Mouse (Mus musculus) cerebral cortex, adult 2 months (tissue): ENCODE measurements around the gene Tmtc2.

Experiments
- WGBS: fragments of 180-500 bp; shearing (Covaris S2); methylation state at CpG from one replicate; pipeline ENCODE4 v1.1.7; 2018; 5-methylcytosine and 5-hydroxymethylcytosine counted together

Tmtc2 gene

DNA sequence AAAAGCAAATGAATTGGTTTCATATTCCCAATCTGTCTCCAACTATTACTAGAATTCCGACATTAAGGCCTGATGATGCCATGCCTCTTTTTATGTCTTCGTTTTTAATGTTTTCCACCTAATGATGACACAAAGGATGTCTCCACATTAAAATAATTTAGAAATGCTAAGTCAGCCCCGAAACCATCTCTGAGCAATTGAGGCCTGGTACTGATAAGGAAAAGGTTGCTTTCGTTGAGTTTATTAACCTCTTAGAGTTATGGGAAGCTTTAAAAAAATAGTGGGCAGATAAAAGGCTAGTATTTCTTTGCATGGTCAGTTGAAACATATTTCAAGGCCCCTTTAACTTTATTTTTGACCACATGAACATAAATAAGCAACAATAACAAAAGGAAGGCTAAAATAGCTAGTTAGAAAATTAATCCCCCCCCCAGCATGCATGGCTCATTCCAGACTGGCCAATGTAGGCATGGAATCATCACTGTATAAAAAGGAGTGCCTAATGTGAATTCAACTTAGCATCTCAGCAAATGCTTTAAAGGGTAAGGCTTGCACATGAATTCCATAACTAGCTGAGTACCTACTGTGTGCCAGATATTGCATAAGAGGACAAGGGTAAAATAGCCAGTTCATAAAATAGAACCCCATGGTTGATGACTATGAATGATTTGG, 168.3 kb downstream of the Tmtc2 start:
- 97% methylated on average over 4 of the region's 4 CpGs for WGBS

- 74% methylated on average over 3 of the region's 3 CpGs for WGBS
These were observed 170.3 kb downstream of the Tmtc2 start for GRCm38 (mm10) chr10:105403931-105404330.

GRCm38 (mm10) chr10:105402481-105402779, 171.8 kb downstream of the Tmtc2 start:
- WGBS, result 43% methylated on average over 5 of the region's 5 CpGs

GRCm38 (mm10) chr10:105401754-105402480, 172.3 kb downstream of the Tmtc2 start:
- 51% methylated on average over 11 of the region's 11 CpGs for WGBS

- WGBS, result 54% methylated on average over 5 of the region's 5 CpGs
These were observed 174.9 kb downstream of the Tmtc2 start for GRCm38 (mm10) chr10:105399316-105399715.

DNA sequence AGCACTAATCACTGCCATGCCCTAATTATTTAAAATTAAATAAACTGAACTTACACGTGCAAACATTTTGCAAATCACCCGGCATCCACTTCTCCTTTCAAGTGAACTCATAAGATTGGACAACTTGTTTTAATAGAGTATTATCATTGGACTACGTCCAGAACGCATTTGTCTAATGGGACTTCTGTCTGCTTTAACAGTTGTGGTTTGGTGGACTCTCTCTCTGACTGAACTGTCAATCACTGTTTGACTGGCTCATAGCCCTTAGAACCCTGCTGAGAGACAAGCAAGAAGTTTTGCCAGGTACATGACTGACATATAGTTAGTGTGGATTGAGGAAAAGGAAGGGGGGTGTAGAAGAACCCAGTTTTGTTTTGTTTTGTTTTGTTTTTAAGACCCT, 190.2 kb downstream of the Tmtc2 start:
- 54% methylated on average over 4 of the region's 4 CpGs for WGBS

- WGBS, result 56% methylated on average over 1 of the region's 1 CpGs
These were observed 192.5 kb downstream of the Tmtc2 start for GRCm38 (mm10) chr10:105381705-105382104.

GRCm38 (mm10) chr10:105381202-105381601, 193.0 kb downstream of the Tmtc2 start:
- WGBS, result 80% methylated on average over 5 of the region's 5 CpGs

DNA sequence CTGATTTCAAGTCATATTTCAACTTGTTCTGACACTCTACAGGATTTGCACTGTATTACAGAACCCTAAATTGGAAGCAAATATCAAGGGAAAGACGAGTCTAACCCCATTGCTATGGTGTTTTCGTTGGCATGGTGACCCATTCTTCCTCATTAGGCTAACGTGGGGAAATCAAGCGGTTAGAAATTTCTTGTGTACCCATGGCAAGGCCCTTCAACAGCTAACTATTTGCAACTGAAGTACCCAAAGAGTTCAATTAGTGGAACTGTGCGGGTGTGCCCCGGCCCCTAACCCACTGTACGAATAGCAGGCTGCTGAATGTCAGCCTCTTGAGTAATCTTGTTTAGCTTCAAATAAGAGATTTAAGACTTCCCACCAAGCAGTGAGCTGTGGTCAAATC, 193.7 kb downstream of the Tmtc2 start:
- WGBS, result 62% methylated on average over 7 of the region's 7 CpGs

- 73% methylated on average over 2 of the region's 2 CpGs for WGBS
These were observed 196.5 kb downstream of the Tmtc2 start for GRCm38 (mm10) chr10:105377711-105378110.

DNA sequence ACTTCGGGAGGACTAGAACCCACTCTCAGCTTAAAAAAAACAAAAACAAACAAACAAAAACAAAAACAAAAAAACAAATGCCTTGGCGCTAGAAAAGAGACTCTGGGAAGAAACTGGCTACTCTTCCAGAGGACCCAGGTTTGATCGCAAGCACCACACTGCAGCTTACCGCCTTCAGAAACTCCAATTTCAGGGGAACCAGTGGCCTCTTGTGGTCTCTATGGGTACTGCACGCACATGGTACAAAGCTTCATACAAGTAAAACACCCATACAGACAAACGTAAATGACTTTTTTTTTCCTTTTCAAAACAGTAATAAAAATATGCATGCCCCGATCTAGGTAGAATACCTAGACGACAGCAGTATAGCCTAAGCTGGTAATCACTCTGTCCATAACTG, 201.0 kb downstream of the Tmtc2 start:
- WGBS, result 96% methylated on average over 8 of the region's 8 CpGs

DNA sequence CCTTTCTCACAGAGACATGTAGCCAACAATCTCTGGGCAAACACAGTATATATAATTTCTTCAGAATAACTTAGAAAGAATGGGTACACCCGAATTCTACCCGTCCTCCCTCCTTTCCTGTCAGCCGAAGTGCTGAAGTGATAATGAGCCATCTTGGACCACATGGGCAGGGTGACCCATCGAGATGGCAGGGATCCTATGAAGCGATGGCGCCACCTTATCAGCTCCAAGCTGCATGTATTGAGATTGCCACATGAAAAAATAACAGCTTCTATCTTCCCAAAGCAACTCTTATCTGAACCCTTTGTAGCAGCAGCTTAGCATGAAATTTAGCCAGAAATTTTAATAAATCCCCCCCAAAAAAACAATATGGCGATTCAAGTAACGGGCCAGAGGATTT, 206.0 kb downstream of the Tmtc2 start:
- 89% methylated on average over 8 of the region's 8 CpGs for WGBS

GRCm38 (mm10) chr10:105364480-105364879, 209.8 kb downstream of the Tmtc2 start:
- WGBS, result 75% methylated on average over 3 of the region's 3 CpGs

DNA sequence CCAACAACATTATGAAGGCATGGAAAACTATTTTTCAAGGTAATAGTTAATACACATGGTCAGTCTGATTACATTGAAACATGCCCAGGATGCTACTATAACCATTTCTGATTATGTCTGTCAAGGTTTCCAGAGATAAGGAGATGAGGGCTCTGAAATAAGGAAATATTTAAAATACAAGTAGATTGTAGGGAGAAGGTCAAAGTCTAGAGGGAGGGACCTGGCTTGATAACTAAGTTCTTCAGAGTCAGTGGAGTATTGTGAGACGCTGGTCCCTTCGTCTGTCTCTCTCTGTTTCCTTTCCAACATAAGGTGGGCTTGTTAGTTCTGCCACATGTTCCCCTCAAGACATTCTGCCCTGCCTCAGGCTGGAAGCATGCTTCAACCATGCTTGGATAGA, 223.9 kb downstream of the Tmtc2 start:
- 97% methylated on average over 2 of the region's 2 CpGs for WGBS

GRCm38 (mm10) chr10:105345920-105346319, 228.3 kb downstream of the Tmtc2 start:
- WGBS, result 99% methylated on average over 3 of the region's 3 CpGs

DNA sequence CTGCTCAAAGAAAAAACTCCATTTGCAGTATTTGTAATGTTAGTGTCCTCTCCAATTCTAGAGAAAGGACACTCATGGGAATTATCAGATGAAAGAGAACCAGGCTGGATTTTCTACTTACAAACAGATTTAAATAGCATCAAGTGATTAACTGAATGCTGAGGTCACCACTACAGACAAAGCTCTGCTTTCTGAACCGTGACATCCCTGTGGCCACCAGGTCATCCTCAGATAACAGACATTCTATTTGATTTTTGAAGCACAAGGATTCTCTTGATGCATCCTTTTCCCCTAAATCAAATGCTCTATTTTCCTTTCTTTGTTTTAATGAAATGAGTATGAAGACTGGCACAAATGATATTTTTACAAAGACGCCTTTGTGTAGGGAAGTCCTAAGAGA, 241.4 kb downstream of the Tmtc2 start:
- 86% methylated on average over 2 of the region's 2 CpGs for WGBS

DNA sequence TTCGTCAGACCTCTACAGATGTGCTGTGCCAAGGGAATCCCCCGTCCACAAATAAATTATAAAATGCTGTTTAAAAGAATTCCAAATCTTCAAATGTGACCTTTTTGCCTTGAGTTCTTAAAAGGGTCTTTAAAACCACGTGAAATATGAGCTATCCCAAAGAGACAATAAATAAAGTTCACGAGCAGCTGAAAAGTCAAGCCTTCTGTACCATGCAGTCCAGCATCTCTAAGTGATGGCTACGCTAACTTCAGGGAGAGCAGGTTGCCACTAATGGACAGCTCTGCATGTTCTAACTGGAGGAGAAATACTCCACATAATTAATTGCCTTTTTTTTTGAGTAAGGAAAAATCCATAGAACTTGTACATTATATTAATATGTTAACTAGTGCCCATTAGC, 243.9 kb downstream of the Tmtc2 start:
- WGBS, result 86% methylated on average over 5 of the region's 5 CpGs

DNA sequence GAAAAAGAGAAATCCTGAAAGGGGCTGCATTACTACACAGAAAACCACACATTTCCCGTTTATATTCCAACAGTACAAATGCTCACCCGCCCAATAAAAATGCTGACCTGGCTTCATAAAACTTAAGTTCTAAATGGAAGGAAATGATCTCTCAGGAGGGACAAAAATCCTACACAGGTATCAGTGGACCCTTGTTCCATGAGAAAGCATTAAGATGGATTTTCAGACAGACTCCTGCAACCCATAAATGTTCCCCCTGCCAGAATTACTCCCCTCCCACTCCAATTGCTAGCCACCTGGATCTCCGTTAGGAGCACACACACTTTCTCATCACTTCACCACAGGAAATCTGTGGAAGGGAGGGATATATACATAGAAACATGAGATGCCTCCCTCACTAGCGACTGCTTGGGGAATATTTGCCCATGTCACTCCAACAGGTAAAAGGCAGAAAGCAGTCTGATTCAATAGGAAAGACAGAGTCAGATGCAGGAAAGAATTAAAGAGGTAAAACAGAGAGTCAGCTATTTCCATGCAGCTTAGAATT, 250.5 kb downstream of the Tmtc2 start:
- 72% methylated on average over 4 of the region's 4 CpGs for WGBS

DNA sequence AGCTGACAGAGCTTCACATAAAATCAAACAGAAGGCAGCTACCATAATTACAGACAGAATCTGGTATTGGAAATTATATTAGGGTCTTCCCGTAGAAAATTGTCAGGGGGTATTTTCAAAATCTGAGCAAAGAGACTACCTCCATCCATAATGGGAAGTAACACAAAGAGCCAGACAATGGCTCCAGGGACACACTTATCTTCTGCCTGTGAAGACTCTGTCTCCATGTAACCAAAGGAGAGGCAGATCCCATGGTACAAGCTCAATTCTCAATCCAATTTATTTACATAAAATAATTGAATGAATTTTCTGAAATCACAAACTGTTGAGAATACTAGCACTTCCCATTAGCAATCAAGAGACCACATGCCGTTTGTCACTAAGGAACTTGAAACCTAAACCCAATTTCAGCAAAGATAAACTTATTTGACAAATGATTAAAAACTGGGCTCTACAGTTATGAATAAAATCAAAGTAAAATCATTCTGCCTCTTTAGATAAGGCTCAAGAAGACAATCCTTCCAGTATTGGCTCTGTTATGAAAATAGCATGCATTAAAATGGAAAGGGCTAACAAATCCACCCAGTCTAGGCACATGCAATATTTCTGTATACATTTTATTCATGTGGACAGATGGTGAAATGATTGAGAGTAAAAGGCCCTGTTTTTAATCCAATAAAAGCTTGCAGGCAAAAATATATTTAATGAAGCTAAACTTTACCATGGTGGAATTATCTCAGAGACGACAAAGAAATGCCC, 254.8 kb downstream of the Tmtc2 start:
- 76% methylated on average over 3 of the region's 3 CpGs for WGBS

DNA sequence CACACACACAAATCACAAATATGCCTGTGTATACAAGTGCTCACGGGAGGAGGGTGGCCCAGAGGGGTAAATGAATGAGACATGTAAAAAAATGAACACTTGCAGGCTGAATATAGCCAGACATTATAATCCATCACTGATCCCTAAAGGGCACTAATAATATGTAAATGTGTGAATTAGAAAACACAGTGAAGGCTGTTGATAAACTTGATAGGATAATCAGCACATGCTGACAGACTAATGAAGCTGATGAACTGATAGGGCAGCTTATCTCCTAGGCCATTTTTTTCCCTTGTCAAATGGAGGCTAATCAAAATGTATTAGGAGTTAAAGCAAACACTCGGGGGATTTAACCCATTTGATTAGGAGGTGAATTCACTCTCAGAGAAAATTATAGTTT, 255.4 kb downstream of the Tmtc2 start:
- 78% methylated on average over 2 of the region's 2 CpGs for WGBS

DNA sequence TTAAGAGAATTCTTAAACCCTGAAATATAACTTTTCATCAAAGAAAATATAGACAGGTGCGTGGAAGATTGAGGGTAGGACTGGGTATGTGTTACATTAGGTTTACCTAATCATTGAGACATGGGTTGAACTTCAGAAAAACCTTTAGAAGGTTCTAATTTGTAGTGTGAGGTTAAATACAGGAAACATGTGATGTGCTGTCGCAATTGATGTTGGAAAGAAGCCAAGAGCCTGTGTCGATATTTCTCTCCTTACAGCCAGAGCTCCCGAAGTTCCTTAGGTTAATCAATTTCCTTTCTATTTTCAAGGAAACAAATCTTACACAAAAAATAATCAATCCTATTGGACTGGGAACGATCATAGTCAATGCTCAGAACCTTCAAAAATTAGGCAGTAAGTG, 261.3 kb downstream of the Tmtc2 start:
- WGBS, result 77% methylated on average over 5 of the region's 5 CpGs

DNA sequence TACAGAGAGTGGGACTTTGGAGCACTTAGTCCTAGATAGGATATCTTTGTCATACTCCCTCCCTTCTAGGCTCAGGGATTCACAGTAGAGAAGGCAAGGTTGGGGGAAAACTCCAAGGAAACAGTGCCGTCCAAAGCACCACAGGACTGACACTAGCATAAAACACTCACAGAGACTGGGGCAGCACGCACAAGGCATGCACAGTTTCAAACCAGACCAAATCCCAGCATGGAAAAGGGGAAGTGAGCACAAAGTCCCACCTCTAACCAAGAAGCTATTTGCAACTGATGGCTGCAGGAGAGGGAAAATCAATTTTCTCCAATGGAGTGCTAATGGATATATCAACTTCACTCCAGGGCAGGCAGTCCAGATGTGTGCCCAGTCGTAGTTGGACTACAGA, 276.7 kb downstream of the Tmtc2 start:
- WGBS, result 88% methylated on average over 3 of the region's 3 CpGs

- WGBS, result 86% methylated on average over 1 of the region's 1 CpGs
These were observed 281.3 kb downstream of the Tmtc2 start for GRCm38 (mm10) chr10:105292961-105293360.
